Mouse (Mus musculus): ENCODE measurements at regions not wholly inside any gene's neighbourhood (a gene's known extent, or its start where the extent isn't known, plus 50 kb on each side); places are given as distances from the start of the nearest gene placed in this dataset.

- H3K4me1 ChIP-seq (replicated peaks) = no peaks in the 10 kb centered on the region
- WGBS = 95% methylated on average over 1 of the region's 1 CpGs
- H3K9me3 ChIP-seq = no peaks in the 10 kb centered on the region
- H3K27ac ChIP-seq = no peak overlapping the region
- no peaks in the 10 kb centered on the region for H3K27me3 ChIP-seq (ENCODE audit: insufficient read depth, poor library complexity, severe bottlenecking)
- no peak overlapping the region for H3K4me3 ChIP-seq
- H3K36me3 ChIP-seq = no peaks in the 10 kb centered on the region
- no peak for DNase-seq (ENCODE audit: low spot score)
Observed at GRCm38 (mm10) chr1:79956121-79956520, 95.1 kb upstream of the Serpine2 start.

- H3K4me1 ChIP-seq (replicated peaks) = no peaks in the 10 kb centered on the region
- H3K27me3 ChIP-seq (ENCODE audit: insufficient read depth, poor library complexity, severe bottlenecking) = no peaks in the 10 kb centered on the region
- no peaks in the 10 kb centered on the region for H3K36me3 ChIP-seq
- H3K9me3 ChIP-seq = no peaks in the 10 kb centered on the region
- H3K4me3 ChIP-seq = no peak overlapping the region
- 84% methylated on average over 4 of the region's 4 CpGs for WGBS
- H3K27ac ChIP-seq = no peak overlapping the region
- DNase-seq (ENCODE audit: low spot score) = no peak
Observed at GRCm38 (mm10) chr1:79944231-79944630, 83.3 kb upstream of the Serpine2 start.

GRCm38 (mm10) chr1:79932435-79932834 lies 71.5 kb upstream of the Serpine2 start:
- Histone ChIP-seq H3K27ac (no peak overlapping the region), H3K4me1 (replicated peaks) (no peaks in the 10 kb centered on the region), H3K36me3 (no peaks in the 10 kb centered on the region), H3K4me3 (no peak overlapping the region), H3K27me3 (ENCODE audit: insufficient read depth, poor library complexity, severe bottlenecking) (no peaks in the 10 kb centered on the region), H3K9me3 (no peaks in the 10 kb centered on the region)
- DNase-seq (ENCODE audit: low spot score) = no peak
- 86% methylated on average over 5 of the region's 5 CpGs for WGBS

GRCm38 (mm10) chr1:79927740-79928139 lies 66.8 kb upstream of the Serpine2 start:
- Histone ChIP-seq H3K27me3 (ENCODE audit: insufficient read depth, poor library complexity, severe bottlenecking) (no peaks in the 10 kb centered on the region), H3K4me3 (no peak overlapping the region), H3K27ac (no peak overlapping the region), H3K4me1 (replicated peaks) (no peaks in the 10 kb centered on the region), H3K9me3 (no peaks in the 10 kb centered on the region), H3K36me3 (no peaks in the 10 kb centered on the region)
- DNase-seq (ENCODE audit: low spot score) = no peak
- WGBS = 85% methylated on average over 2 of the region's 2 CpGs

GRCm38 (mm10) chr1:79925776-79926175 lies 64.8 kb upstream of the Serpine2 start:
- Histone ChIP-seq H3K4me1 (replicated peaks) (no peaks in the 10 kb centered on the region), H3K27ac (no peak overlapping the region), H3K9me3 (no peaks in the 10 kb centered on the region), H3K4me3 (no peak overlapping the region), H3K36me3 (no peaks in the 10 kb centered on the region), H3K27me3 (ENCODE audit: insufficient read depth, poor library complexity, severe bottlenecking) (no peaks in the 10 kb centered on the region)
- 82% methylated on average over 1 of the region's 1 CpGs for WGBS
- DNase-seq (ENCODE audit: low spot score) = no peak

GRCm38 (mm10) chr1:79921890-79922289 lies 60.9 kb upstream of the Serpine2 start:
- no peaks in the 10 kb centered on the region for H3K4me1 ChIP-seq (replicated peaks)
- H3K4me3 ChIP-seq = no peak overlapping the region
- no peak for DNase-seq (ENCODE audit: low spot score)
- no peak overlapping the region for H3K27ac ChIP-seq
- no peaks in the 10 kb centered on the region for H3K27me3 ChIP-seq (ENCODE audit: insufficient read depth, poor library complexity, severe bottlenecking)
- no peaks in the 10 kb centered on the region for H3K36me3 ChIP-seq
- WGBS = 79% methylated on average over 3 of the region's 3 CpGs
- no peaks in the 10 kb centered on the region for H3K9me3 ChIP-seq

- H3K4me1 ChIP-seq (replicated peaks) = no peaks in the 10 kb centered on the region
- H3K36me3 ChIP-seq = no peaks in the 10 kb centered on the region
- no peak overlapping the region for H3K27ac ChIP-seq
- H3K9me3 ChIP-seq = no peaks in the 10 kb centered on the region
- H3K27me3 ChIP-seq (ENCODE audit: insufficient read depth, poor library complexity, severe bottlenecking) = no peaks in the 10 kb centered on the region
- H3K4me3 ChIP-seq = no peak overlapping the region
- WGBS = 93% methylated on average over 3 of the region's 3 CpGs
- DNase-seq (ENCODE audit: low spot score) = no peak
Observed at GRCm38 (mm10) chr1:79921333-79921732, 60.4 kb upstream of the Serpine2 start.

GRCm38 (mm10) chr1:79917426-79918150 lies 56.6 kb upstream of the Serpine2 start:
- Histone ChIP-seq H3K4me3 (no peak overlapping the region), H3K27ac (no peak overlapping the region), H3K27me3 (ENCODE audit: insufficient read depth, poor library complexity, severe bottlenecking) (no peaks in the 10 kb centered on the region), H3K4me1 (replicated peaks) (no peaks in the 10 kb centered on the region), H3K36me3 (no peaks in the 10 kb centered on the region), H3K9me3 (no peaks in the 10 kb centered on the region)
- no peak for DNase-seq (ENCODE audit: low spot score)
- WGBS = 74% methylated on average over 7 of the region's 7 CpGs

Measured in hindbrain, embryonic 10.5 days (tissue).